Mouse (Mus musculus) heart, postnatal 36 days (tissue): ENCODE measurements around the gene Gm4767. TPM values are rescaled to one million over a fixed set of nuclear protein-coding genes. Genes with fewer than 3 reads are reported as not detected.
"Not testable (repeated sequence)": the region's sequence is repeated elsewhere in the genome, so short reads cannot be mapped to it uniquely, and the experiment has no call there.

Experiments used
- DNase-seq, 2 experiments: peaks; one replicate each; pipeline ENCODE4 v3.0.0; 2021 to 2022
- intact Hi-C: fragments of 180-260 bp; cut with DNase I; formaldehyde crosslinking; loops from one replicate; pipeline ENCODE4 v1.15.1; 2025
- total RNA-seq, 2 experiments: library from RNA; stranded (reverse); gene quantifications; 2 replicates each; pipeline ENCODE4 v1.2.3; 2021

The Gm4767 gene
- total RNA-seq = 1 to 10 TPM; 1.7 to 2.1 TPM

DNA sequence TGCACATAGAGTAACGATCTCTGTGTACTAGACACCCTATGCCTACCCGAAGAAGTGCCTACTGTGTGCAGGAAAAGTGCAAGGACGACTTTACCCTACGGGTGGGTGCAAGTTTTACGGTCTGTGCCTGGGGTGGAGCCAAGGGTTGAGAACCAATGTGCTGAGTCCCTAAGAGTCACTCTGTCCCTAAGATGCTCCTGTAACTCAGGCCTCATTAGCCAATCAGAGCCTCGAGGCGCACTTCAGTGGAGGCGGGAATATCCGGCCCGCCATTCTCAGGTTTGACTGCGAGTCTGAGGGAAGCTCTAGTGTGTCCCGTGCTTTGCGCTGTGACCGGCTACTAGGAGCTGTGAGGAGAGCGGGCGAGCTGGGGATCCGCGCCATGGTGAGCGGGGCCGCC lies at the start of gene Gm4767:
Gm4767 (plus strand) TSS at position 288 of the 400 bp plus-strand sequence.
- intact Hi-C loops = not testable (repeated sequence)

DNA sequence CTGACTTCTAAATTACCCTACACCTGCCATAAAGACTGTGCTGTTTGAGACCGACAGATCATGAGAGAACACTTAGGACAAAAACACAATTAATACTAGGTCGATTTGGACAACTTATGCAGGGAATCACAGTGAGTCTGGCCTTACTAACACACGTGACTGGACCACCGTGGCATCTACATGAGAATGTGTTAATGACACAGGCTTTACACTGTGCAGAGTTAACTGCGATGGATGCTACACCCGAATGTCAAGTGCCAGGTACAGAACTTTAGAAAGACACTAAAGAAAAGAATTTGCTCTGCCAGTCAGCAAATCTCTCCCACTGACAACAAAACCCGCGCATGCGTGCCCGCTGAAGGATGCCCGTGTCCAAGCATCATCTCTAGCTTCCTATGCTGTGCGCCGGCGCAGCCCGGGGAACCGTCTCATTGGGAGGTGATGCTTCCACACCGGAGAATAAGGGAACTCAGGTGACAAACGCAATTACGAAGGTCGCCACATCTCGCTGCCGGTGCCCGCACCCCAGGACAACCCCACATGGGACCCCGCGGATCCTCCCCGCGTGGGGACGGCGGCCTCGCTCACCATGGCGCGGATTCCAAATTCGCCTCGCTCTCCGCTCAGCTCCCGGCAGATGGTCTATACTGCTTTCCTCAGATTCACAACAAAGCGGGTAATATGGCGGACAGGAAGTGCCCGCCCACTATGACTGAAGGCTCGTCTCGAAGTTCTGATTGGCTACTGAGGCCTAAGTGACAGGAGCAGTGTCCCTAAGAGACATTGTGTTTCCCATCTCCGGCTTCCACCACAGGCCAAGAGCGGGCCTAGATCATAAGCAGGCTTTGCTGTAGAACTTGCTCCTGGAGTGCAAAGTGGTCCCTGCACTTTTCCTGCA lies 41.2 kb upstream of the Gm4767 start, which contains the start of gene Gm3055:
Gm3055 (minus strand) TSS at position 656 of the 898 bp plus-strand sequence.
- DNase-seq, intact Hi-C loops: not testable (repeated sequence)

More for the DNA sequence above, at the start of gene Gm4767:
- DNase-seq = peak; percentile 0 to 1

DNA sequence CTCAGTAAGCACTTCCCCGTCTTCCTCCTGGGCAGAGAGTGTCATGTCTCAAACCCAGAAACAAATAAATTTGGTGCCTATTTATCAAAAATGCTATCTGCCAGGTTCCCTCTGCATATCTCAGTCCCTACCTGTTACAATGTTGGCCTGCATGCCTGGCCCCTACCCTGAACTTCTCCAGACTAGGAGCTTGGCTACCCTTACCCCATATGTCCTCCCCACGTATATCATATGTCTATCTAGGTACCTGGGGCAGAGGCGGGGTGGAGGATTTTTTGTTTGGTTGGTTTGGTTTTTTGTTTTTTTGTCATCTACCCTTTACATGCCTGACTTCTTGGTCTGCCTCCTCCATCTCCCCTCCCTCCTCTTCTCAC lies 40.6 kb upstream of the Gm4767 start:
- intact Hi-C loops = not testable (repeated sequence)

DNA sequence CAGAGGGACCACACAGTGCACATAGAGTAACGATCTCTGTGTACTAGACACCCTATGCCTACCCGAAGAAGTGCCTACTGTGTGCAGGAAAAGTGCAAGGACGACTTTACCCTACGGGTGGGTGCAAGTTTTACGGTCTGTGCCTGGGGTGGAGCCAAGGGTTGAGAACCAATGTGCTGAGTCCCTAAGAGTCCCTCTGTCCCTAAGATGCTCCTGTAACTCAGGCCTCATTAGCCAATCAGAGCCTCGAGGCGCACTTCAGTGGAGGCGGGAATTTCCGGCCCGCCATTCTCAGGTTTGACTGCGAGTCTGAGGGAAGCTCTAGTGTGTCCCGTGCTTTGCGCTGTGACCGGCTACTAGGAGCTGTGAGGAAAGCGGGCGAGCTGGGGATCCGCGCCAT lies 34.2 kb downstream of the Gm4767 start:
- intact Hi-C loops, DNase-seq: not testable (repeated sequence)

More for the DNA sequence above, 40.6 kb upstream of the Gm4767 start:
- DNase-seq = not testable (repeated sequence)

DNA sequence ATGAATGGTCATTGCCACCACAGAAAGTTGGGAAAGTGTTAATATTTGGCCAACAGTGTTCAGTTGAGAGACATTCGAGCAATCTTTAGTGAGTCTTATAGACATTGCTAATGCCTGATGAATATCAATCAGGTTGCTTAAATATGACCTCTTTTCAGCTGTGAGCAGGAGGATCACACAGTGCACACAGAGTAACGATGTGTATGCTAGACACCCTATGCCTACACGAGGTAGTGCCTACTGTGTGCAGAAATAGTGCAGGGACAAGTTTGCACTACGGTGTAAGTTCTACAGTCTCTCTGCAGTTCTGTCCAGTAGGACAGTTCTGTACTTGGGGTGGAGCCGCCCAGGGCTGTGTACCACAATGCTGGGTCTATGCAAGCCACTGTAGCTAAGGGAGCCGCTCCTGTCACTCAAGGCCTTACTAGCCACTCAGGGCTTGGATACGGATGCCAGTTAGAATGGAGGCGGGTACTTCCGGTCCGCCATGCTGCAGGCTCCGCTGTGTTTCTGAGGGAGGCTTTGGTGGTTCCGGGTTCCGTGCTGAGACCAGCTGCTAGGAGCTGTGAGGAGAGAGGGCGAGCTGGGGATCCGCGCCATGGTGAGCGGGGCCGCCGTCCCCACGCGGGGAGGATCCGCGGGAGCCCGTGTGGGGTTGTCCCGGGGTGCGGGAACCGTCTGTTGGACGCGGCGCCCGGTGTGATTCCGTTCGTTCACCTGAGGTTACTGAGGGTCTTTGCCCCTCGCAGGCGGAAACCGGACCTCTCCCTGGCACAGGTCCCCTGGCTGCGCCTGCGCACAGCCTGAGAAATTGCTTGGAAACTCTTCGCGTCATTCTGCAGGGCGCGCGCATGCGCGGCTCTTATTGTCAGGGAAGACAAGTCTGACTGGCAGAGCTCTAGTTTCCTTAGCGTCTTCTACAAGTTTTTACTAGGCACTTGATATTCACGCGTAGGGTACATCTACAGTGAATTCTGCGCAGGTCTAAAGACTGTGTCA lies 51.7 kb downstream of the Gm4767 start, which contains the start of gene Gm32687:
Gm32687 (plus strand) TSS at position 526 of the 999 bp plus-strand sequence.
- intact Hi-C loops = not testable (repeated sequence)
- DNase-seq = peak; percentile 2 to 6

Other genes with a start within 250 kb of the Gm4767 start
- 10 to 100 TPM in 1 of 2 experiments, 1 to 10 TPM in 1; 7.5 to 11.5 TPM for gene Tle2, start 237.6 kb upstream of the Gm4767 start, total RNA-seq
- 1 to 10 TPM; 7.5 to 8.5 TPM for gene Tle6, start 211.1 kb upstream of the Gm4767 start, total RNA-seq
- 1 to 10 TPM; 2.6 to 2.7 TPM for gene BC025920, start 205.9 kb upstream of the Gm4767 start, total RNA-seq
- 1 to 10 TPM; 6.5 to 7.2 TPM for gene Sirt6, start 184.4 kb upstream of the Gm4767 start, total RNA-seq
- gene Ankrd24, start 183.6 kb upstream of the Gm4767 start, total RNA-seq = 10 to 100 TPM in 1 of 2 experiments, 1 to 10 TPM in 1; 8.0 to 11.7 TPM
- gene Gm10778, start 163.1 kb upstream of the Gm4767 start, total RNA-seq = 1 to 10 TPM; 1.7 to 2.5 TPM
- 1 to 10 TPM; 3.4 to 3.7 TPM for gene Zfp433, start 107.4 kb upstream of the Gm4767 start, total RNA-seq
- 1 to 10 TPM; 1.5 to 1.8 TPM for gene Gm3055, start 41.0 kb upstream of the Gm4767 start, total RNA-seq
- 1 to 10 TPM; 2.0 to 2.2 TPM for gene Gm32687, start 51.7 kb downstream of the Gm4767 start, total RNA-seq
- gene Zfp781, start 118.3 kb downstream of the Gm4767 start, total RNA-seq = under 1 TPM; 0.46 to 0.92 TPM
- 1 to 10 TPM; 4.2 to 4.7 TPM for gene Zfp873, start 235.9 kb downstream of the Gm4767 start, total RNA-seq